Mouse (Mus musculus) lung, postnatal 36 days (tissue): ENCODE measurements around the gene Fxn.
A peak's percentile ranks its signal among the peaks of the same experiment; 100 is the strongest.

Experiments used
- DNase-seq: peaks from one replicate; pipeline ENCODE4 v3.0.0; 2022; ENCODE audit warnings: mixed read lengths

Fxn gene

GRCm38 (mm10) chr19:24300994-24301767 lies 20.8 kb upstream of the Fxn start:
- peak; percentile 82 for DNase-seq

- peak; percentile 35 for DNase-seq
Measured at GRCm38 (mm10) chr19:24293537-24293936, 13.1 kb upstream of the Fxn start.

- peak; percentile 83 for DNase-seq
Measured at GRCm38 (mm10) chr19:24284187-24284586, 3.8 kb upstream of the Fxn start.

- DNase-seq: no peak
Measured at GRCm38 (mm10) chr19:24281288-24281980, 1.0 kb upstream of the Fxn start.

- DNase-seq: peak; percentile 77
Measured at GRCm38 (mm10) chr19:24279706-24280600, 452 bp downstream of the Fxn start.

- no peak for DNase-seq
Measured at GRCm38 (mm10) chr19:24278859-24279258, 1.5 kb downstream of the Fxn start.

GRCm38 (mm10) chr19:24274281-24274680 lies 6.1 kb downstream of the Fxn start:
- no peak for DNase-seq

- peak; percentile 79 for DNase-seq
Measured at GRCm38 (mm10) chr19:24271746-24272426, 8.5 kb downstream of the Fxn start.

GRCm38 (mm10) chr19:24271326-24271725 lies 9.1 kb downstream of the Fxn start:
- DNase-seq: peak; percentile 60

- DNase-seq: no peak
Measured at GRCm38 (mm10) chr19:24268531-24268930, 11.9 kb downstream of the Fxn start.

- no peak for DNase-seq
Measured at GRCm38 (mm10) chr19:24266046-24266830, 14.2 kb downstream of the Fxn start.

- peak; percentile 95 for DNase-seq
Measured at GRCm38 (mm10) chr19:24264991-24265390, 15.4 kb downstream of the Fxn start.

GRCm38 (mm10) chr19:24262736-24263135 lies 17.7 kb downstream of the Fxn start:
- DNase-seq: no peak

- DNase-seq: peak; percentile 57
Measured at GRCm38 (mm10) chr19:24259390-24260351, 20.7 kb downstream of the Fxn start.

- DNase-seq: peak; percentile 80
Measured at GRCm38 (mm10) chr19:24258368-24258767, 22.0 kb downstream of the Fxn start.

- no peak for DNase-seq
Measured at GRCm38 (mm10) chr19:24257962-24258361, 22.4 kb downstream of the Fxn start.

- DNase-seq: peak; percentile 20
Measured at GRCm38 (mm10) chr19:24253657-24254260, 26.6 kb downstream of the Fxn start.

- peak; percentile 53 for DNase-seq
Measured at GRCm38 (mm10) chr19:24251869-24252268, 28.5 kb downstream of the Fxn start.

GRCm38 (mm10) chr19:24243340-24243739 lies 37.1 kb downstream of the Fxn start:
- no peak for DNase-seq
